Mouse (Mus musculus): ENCODE results near the gene Ssbp4.
A peak's percentile ranks its signal among the peaks of the same experiment; 100 is the strongest.
"Not testable (repeated sequence)": the region's sequence is repeated elsewhere in the genome, so short reads cannot be mapped to it uniquely, and the experiment has no call there.

The Ssbp4 gene

DNA sequence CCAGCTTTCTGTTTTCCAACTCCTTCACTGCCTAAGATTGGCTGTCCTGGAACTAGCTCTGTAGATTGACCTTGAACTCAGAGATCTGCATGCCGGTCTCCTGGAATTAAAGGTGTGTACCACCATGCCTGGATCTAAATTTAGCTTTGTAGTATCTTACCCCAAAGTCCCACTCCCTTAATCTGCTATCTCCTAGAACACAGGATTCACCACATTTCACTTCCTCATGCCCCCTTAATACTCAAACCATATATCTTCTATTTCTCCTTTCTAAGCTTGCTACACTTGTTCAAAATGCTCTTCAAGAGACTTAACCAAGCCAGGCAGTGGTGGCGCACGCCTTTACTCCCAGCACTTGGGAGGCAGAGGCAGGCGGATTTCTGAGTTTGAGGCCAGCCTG lies 20.7 kb downstream of the Ssbp4 start:
- not testable (repeated sequence) for DNase-seq (ENCODE audit: low spot score)

DNA sequence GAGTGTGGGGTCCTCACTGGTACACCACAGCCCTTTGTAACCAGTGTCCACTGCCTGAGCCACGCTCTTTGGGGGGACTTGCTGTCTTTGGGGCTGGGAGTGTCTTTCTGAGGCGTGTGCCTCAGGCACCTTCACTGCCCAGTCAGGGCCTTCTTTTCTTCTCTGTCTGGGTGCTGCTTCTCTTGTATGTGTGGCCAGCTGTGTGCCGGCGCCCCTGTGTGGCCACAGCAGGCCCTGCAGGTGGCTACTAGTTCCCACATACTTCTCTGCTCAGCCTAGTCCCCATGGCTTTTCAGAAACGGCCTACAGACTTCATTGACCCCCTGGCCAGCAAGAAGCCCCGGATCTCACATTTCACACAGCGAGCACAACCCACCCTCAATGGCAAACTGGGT lies 23.4 kb downstream of the Ssbp4 start:
- DNase-seq (ENCODE audit: low spot score): peak; percentile 61

DNA sequence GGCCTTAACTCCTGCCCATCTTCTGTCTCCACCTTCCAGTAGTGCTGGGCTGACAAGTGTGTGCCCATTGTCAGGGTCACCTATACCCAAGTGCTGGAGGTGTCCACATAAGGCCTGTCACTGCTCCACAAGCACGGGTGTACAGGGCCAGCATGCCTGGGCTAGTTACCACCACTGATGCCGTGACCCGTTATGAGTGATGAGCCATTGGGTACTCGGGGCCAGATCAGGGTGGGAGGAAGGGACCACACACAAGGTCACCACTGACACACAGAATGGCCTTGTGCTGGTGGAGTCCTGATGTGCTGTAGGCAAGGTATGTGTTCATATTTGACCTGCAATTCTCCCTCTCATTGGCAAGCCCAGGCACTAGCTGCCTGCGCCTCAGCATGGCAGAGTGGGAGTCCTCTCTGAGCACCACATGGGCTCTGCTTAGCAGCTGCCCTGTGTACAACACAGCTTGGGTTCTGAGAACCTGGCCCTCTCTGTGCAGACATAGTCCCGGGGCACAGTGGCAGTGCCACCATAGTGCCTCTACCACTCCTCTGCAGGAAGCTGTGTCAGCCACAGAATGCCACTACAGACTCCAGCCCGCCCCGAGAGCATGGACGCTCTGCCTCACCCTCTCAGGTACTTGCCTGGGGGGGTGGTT lies 23.9 kb downstream of the Ssbp4 start:
- DNase-seq (ENCODE audit: low spot score): no peak

DNA sequence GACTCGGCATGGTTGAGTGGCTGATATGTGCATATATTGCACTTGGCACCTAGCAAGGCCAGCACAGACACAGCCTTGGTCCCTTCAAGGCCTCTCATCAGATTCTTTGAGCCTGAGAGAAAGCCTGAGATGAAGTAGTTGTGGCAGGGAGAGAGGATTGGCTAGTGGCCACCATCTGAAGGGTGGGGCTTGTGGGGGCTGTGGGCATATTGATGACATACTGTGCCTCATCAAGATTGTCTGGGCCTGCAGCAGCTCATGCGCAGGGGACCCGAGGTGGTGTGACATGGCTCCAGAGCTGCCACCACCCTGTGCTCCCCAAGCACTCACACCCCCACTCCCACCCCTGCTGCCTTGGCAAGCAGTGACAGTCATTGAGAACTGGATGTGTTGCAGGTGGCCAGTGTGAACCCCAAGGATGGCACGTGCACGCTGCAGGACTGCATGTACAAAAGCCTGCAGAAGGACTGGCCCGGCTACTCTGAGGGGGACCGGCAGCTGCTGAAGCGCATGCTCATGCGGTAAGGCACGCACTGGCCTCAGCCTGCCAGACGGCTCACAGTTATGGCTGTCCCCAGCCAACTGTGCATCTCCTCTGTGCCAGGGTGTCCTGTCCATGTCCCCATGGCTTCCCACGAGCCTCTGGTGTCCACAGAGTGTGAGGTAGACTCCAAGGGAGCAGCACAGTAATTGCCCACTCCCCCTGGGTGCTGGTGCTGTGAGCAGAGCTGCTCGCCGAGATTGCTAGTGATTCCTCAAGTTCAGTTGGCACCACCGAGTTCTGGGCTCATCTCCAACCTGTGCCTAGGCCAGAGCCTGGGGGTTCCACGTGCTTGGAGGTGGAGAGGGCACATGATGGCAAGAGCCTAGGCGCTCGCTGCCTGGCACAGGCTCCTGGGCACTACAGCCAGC lies 24.9 kb downstream of the Ssbp4 start:
- no peak for DNase-seq (ENCODE audit: low spot score)

DNA sequence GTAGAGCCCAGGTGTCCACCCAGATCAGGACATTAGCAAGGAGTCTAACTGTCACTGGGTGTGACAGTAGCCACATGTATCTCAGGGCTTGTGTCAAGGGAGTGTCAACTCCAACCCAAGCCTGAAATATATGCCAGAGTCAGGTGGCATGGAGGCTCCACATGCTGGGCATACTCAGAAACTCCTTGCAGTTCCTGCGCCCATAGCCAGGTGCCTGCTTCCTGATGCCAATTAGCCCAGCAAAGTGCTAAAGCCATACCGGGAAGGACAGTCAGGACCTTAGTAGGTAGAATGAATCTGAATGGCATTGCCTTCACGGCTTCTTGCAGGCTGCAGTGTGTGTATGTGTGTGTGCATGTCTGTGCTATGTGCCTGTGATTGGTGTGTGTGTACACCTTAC lies 31.5 kb downstream of the Ssbp4 start:
- DNase-seq (ENCODE audit: low spot score): no peak

DNA sequence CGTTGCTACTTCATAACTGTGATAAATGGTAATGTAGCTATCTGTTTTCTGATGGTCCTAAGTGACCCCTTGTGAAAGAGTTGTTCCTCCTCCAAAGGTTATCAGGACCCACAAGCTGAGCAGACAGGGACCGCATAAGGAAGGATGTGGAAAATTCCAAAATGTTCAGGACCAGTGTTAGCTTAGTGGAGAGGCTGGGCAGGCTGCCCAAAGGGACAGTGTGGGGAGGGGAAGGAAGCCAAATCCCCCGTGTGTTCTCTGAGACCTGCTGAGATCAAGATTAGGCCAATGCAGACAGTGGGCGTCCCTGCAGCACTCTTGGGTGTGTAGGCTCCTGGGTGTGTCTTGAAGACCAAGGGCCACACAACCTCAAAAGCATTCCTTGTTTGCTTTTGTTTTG lies 33.8 kb downstream of the Ssbp4 start:
- DNase-seq (ENCODE audit: low spot score): no peak

DNA sequence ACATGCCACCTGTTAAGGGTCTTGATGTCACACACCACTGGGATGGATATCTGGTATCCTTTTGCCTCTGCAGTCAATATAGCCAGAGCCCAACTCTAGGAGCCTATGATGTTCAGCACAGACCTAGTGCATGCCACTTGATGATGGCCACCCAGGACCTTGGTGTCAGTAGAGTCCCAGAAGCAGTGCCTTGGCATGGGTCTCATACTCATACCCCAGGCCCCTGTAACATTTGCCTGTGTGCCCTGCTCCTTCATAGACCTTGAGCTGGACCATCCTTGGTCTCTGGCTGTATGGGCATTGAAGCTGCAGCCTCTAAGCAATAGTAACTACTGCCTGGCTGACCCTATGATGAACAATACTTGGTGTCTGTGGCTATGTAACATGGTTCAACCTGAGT lies 34.4 kb downstream of the Ssbp4 start:
- no peak for DNase-seq (ENCODE audit: low spot score)

DNA sequence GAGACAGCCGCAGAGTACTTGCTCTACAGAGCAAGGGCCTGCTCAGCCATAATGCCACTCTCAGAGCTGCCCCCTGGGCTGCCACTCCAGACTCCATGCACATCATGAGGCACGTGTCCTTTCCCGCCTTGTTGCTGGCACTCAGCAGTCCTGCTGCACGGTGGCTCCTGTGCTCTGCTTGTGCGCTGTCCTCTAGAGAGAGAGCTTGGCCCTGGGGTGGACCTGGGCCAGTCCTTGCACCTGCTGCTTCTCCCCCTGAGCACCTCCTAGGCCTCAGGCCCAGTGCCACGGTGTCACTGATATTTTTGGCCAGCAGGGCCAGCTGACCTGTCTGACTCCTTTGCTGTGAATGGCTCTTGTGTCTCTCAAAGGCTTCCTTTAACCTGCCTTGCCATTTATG lies 37.7 kb downstream of the Ssbp4 start:
- no peak for DNase-seq (ENCODE audit: low spot score)

DNA sequence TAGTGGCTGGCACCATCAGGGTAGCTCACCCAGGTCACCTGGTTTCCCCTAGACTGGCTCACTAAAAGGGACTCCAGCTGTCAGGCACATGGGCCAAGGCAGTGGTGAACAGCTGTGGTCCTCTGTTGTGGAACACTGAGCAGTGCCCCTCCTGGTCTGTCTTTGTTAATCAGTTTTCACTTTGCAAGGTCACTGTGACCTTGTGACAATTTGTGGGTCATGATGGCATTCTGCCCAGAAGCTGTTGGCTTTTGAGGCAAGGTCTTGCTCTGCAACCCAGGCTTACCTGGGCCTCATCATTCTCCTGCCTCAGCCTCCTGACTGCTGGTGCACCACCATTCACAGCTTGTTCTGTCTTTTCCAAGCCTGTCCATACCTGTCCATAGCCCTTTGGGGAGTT lies 38.3 kb downstream of the Ssbp4 start:
- DNase-seq (ENCODE audit: low spot score): no peak

DNA sequence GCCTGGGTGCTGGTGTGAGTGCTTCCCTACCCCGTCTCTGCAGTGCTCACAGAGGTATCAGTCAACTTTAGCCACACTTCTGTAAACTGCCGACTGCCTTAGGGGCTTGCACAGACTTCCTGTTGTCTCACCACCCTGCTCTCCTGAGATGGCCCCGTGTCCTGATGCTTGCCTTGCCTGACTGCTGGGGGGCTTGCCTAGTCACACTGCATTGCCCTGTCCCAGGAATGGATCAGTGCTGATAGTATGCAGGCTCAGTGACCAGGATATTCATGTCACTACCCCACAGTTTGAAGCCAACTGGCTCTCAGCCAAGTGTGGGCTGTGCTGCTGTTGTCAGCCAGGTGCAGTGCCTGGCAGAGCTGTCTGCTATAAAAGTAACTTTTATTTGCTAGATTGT lies 43.1 kb downstream of the Ssbp4 start:
- no peak for DNase-seq (ENCODE audit: low spot score)

DNA sequence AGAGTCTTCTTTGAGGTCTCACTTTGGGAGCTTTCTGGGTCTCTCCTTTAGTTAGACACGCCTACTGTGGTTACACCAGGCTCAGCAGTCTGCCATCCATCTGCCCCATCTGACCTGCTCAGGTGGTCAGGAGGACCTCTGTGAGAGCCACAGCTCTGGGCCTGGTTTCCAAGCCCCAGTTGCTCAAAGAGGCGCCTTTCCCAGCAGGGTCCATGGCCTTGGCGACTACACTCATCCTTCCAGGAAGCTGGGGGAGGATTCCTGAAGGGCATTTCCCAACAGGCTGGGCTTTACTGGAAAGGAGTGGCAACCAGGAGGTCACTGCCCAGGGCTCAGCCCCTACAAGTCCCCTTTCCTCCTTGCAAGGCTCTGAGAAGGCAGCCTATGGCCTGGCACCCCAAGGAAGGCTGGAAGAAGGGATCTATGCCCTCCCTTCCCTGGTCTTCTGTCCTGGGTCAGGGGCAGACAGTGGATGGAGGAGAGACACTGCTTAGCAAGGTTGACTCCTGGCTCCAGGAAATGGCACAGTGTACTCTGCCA lies 43.9 kb downstream of the Ssbp4 start:
- no peak for DNase-seq (ENCODE audit: low spot score)

DNA sequence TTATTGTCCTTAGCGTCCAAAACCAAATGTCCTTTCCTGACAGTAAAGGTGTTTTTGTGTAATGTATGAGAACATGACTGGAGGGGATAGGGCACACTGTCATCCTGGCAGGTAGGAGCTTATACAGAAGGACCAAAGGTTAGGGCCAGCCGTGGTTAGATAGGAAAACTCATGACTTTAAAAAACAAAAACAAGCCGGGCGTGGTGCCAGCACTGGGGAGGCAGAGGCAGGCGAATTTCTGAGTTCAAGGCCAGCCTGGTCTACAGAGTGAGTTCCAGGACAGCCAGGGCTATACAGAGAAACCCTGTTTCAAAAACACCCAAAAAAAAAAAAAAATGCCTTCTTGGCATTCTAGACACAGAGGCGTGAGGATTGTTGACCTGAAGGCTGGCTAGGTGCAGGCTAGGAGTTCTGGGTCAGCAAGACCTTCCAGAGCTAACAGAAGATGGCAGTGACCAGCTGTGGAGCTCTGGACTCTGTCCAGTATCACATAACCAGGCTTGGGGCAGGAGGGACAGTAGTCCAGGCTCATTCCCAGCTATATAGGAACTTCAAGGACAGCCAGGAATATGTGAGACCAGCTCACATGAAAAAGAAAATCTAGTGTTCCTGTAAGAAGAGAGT lies 44.8 kb downstream of the Ssbp4 start:
- DNase-seq (ENCODE audit: low spot score): no peak

DNA sequence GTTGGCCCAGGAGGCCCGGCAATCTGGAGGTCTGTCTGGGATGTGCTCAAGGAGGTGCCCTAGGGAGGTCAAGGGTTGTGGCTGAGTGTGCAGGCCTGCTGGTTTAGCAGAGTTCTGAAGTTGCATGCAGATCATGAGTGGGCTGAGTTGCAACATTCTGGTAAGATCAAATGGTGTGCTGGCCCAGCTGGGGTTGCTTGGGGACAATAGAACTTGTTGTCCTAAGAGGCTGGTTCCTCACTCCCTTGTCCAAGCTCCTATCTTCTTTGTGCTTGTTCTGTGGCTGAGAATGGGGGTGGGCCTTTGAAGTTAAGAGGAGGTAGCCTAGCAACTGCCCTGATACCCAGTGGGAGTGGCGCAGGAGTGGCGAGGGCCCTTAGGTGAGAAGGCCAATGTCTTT lies 45.9 kb downstream of the Ssbp4 start:
- no peak for DNase-seq (ENCODE audit: low spot score)

DNA sequence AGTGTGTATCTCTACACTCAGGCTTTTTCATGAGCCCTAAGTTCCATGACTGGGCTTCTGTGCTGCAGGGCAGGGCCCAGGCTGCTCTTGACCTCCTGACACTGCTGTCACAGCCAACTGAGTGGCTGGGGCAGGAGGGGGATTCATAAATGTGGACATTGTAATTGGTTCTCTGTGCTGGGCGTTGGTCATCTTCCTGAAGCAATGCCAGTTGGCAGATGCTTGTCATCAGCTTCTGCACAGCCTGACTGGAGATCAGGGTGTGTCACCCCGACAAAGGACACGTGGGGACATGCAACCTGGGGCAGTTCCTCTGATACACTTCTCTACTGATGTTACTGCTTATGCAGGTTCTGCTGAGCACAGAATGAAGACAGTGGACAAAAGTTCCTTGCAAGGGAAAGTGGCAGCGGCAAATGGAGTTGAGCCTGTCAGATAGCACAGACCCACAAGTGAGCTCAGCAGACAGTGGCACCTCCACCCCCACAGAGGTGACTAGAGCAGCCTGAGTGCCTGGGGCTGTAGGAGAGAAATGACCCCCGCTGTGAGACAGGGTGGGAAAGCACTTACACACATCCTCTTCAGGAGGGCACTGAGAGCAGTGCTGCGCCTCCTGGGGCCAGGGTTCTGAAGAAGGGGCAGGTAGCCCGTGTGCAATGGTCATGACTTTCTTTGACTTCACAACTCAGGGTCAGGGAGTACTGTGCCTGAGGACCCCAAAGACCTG lies 46.7 kb downstream of the Ssbp4 start:
- peak; percentile 24 for DNase-seq (ENCODE audit: low spot score)

DNA sequence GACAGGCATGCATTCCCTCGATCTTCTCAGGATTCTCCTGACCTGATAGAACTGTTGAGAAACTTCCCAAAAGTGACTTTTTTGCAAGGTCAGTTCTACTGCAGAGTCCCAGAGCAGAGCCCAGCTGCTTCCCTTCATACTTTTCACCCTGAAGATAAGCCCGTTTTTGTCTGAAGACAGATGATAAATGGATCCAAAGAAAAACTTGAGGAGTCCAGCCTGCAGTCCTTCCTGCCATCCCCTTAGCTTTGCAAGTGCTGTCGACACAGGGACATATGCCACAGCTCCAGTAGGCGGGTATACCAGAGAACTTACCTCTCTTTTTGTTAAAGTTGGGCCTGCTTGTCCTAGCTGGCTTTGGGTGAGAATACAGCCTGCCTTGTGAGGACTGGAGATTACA lies 47.3 kb downstream of the Ssbp4 start:
- no peak for DNase-seq (ENCODE audit: low spot score)

DNA sequence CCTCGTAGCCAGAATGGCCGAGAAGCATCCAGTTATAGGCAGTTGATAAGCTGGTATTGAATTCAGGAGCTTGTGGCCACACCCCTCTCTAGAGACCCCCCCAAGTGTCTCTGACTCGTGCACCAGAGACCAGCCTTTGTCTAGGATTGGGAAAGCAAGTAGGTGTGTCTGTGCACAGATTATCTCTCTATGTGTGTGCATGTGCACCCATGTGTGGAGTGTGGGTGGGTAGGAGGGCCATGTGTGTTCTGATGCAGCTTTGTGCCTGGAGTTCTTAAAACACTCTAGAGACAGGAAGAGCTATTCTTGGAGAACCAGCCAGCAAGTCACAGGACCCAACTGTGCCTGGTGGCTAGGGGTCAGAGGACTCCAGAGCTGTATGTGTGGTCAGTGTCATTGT lies 48.1 kb downstream of the Ssbp4 start:
- no peak for DNase-seq (ENCODE audit: low spot score)

DNA sequence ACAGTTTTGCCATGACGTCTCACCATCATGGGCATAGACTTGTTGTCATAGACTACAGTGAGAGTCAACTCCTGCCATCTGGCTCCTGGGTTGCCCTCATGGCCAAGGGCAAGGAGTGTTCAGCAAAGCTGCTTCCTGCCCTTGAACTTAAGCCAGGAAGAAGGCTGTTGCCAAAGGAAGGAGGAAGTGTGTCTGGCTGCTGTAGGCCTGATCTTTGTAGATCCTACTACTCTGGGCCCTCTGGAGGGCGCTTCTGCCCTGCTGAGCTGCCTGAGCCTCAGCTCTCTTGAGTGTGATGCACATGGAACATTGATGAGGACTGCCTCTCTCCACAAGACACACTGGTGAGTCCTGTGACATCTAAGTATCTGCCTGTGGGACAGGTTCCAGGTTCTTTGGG lies 48.6 kb downstream of the Ssbp4 start:
- DNase-seq (ENCODE audit: low spot score): peak; percentile 8

DNA sequence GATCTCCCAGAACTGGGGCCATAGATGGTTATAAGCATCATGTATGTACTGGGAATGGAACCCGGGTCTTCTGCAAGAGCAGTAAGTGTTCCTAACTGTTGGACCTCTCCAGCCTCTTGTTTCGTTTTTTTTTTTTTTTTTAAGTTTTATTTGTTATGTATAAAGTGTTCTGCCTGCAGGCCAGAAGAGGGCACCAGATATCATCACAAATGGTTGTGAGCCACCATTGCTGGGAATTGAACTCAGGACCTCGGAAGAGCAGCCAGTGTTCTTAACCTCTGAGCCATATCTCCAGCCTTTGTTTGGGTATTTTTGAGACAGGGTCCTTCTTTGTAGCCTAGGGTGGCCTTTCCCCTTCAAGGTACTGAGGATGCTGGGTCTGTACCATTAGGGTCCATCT lies 49.7 kb downstream of the Ssbp4 start:
- DNase-seq (ENCODE audit: low spot score): no peak

DNA sequence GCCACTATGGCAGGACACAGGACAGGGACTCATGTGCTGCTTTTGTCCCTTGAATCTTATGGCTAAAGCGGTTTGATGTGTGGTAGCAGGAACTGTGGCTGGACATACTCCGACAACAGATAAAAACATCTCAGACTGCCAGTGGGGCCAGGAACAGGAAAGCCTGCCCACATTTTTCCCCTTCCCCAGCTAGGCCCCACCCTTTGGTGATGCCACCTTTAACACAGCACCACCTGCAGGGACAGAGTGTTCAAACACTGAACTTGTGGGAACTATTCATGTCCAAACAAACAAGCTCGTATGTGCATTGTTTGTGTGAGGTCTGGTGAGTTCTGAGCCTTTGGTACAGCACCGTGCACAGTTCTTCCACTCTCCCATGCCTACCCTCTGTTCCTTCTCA lies 50.3 kb downstream of the Ssbp4 start:
- no peak for DNase-seq (ENCODE audit: low spot score)

DNA sequence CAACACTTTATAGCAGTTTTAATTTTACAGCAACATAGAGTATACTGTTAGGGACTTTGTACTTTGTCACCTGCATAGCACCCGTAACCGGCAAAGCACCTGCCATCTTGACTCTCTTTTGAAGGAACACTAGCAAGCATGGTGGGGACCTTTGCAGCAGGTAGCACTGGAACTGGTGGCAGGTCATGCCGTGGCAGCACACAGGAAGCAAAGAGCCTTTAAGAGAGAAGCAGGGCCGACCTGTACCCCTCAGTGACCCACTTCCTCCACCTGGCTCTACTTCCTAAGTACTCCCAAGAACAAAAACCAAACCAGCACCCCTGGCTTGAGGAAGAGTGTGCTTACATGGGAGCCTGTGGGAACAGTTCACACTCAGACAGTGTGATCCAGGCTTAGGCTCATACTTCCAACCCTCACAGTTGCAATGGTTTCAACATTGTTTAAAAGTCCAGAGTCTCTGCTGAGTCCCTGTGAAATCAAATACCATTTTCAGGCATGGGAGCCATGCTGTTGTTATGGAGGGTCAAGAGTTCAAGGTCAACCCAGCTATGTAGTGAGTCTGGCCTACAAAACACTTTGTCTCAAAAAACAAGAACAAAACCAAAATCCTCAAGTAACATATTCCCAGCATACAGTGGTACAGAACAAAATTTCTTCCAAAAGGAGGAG lies 53.5 kb downstream of the Ssbp4 start:
- no peak for DNase-seq (ENCODE audit: low spot score)

DNA sequence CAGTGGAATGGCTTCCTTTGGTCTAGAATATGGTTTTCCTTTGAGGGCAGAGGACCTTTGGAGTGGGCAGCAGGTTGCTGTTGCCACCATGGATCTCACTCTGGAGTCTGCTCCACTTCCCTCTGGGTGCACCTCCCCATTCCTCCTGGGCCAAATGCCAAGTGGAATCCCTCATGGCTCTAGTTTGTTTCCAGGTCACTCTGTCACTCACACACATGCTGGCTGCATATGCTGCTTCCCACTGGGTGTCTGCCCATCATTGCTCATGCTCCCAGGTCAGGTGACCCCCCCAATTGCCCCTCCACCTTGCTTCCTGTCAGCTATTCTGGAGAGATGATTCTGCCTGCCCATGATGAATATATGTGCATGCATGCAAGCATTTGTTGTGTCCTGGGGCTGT lies 54.9 kb downstream of the Ssbp4 start:
- DNase-seq (ENCODE audit: low spot score): no peak

DNA sequence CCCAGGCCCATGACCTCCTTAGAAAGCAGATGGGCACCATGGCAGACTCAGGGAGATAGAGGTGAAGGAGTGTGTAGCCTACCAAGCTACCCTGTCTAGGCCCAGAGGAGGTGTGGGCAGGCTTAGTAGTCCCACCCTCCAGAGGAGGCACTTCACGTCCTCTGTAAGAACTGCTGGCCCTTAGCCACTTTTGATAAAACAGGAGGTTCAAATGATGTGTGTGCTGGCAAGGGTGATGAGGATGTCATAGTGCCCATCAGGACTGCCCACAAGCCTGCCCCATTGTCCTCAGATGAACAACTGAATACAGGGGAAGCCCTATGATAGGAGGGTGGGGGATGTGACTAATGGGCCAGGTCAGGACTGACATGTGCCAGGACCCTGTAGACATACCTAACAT lies 55.8 kb downstream of the Ssbp4 start:
- no peak for DNase-seq (ENCODE audit: low spot score)
